Mouse (Mus musculus): ENCODE data around the gene 9130213A22Rik. TPM values are rescaled to one million over a fixed set of nuclear protein-coding genes. Genes with fewer than 3 reads are reported as not detected.

9130213A22Rik gene
- polyA plus RNA-seq, 1 experiment from 2014 or later = 0.27 TPM

DNA sequence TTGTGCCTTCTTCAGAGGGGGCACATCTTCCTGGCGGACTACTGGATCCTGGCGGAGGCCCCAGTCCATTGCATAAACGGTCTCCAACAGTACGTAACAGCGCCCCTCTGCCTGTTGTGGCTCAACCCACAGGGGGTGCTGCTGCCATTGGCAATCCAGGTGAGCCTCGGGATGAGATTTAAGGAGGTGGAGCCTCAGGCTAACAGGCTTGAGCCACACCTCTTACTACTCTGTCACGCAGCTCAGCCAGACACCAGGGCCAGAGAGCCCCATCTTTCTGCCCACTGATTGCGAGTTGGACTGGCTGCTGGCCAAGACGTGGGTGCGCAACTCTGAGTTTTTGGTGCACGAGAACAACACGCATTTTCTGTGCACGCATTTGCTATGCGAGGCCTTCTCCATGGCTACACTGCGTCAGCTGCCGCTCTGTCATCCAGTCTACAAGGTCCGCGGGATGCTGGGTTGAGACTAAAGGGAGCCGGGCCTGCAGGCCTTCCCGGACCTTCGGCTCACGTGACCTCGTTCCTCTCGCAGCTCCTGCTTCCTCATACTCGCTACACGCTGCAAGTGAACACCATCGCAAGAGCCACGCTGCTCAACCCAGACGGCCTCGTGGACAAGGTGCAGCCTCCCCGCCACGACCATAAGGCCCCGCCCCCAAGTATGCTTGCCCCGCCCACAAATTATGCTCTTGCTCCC lies 11.7 kb upstream of the 9130213A22Rik start:
- H3K9ac ChIP-seq = peak overlapping the region; percentile 46
- H3K9me3 ChIP-seq = no peaks in the 10 kb centered on the region
- no peaks in the 10 kb centered on the region for H3K36me3 ChIP-seq (replicated peaks)
- peak overlapping the region; percentile 42 for H3K27ac ChIP-seq
- peak; percentile 82 for ATAC-seq (replicated peaks)
- peak overlapping the region; percentile 40 for H3K4me3 ChIP-seq
- H3K4me2 ChIP-seq = peak overlapping the region; percentile 64
- no peaks in the 10 kb centered on the region; the same call in 1 of the 2 replicates for H3K27me3 ChIP-seq (replicated peaks)
- peaks cover 15% of the 10 kb centered on the region for H3K4me1 ChIP-seq
- WGBS = 1% methylated on average over 34 of the region's 34 CpGs

DNA sequence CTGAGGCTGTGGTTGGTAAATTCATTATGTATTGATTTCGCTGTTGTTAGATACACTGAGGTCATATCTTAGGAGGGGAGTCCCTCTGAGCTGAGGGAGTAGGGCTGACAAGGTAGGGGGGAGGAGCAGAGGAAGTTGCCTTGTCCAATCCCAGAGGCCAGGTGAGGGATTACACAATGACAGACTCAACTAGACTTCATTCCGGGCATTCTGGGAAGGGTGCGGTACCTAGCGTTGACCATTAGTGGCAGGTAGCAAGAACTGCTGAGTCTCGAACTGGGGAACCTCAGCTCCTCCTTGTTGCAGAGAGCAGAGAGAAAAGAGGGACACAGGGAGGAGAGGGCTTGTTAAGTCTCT lies 11.2 kb upstream of the 9130213A22Rik start:
- Histone ChIP-seq H3K27me3 (replicated peaks) (no peaks in the 10 kb centered on the region; the same call in 1 of the 2 replicates), H3K4me1 (peaks cover 15% of the 10 kb centered on the region), H3K36me3 (replicated peaks) (no peaks in the 10 kb centered on the region), H3K9me3 (no peaks in the 10 kb centered on the region), H3K27ac (peak overlapping the region; percentile 42), H3K9ac (no peak overlapping the region), H3K4me2 (peak overlapping the region; percentile 64), H3K4me3 (peak overlapping the region; percentile 40)
- peak; percentile 29 for ATAC-seq (replicated peaks)
- 16% methylated on average over 5 of the region's 5 CpGs for WGBS

DNA sequence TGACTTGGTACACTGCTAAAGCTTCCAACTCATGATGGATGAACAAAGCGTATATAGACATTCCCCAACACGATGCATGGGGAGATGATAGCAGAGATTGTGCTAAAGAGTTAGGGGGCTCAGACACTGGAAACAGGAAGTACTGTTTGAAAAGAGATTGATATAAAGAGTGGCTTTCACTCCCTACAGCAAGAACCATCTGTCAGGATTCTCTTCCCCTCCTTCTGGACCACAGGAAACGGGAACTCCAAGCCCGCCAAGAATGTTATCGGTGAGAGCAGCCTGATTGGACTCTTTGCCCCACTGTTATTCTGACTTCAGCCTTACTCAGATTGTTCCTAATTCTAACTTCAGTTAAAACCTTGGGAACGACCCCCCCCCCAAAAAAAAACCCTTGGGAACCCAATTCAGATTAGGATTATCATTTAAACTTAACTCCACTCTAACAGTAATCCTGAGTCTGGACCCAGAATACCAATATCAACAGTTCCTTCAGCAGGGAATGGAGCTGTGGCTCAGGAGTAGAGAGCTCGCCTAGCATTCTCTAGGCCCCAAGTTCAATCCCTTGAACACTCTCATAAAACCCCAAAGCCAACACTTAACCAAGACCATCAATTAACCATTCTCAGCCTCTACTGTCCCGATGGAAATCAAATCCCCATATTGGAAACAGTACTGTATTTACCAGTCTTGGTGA lies 6.2 kb upstream of the 9130213A22Rik start:
- Histone ChIP-seq H3K4me2 (no peak overlapping the region), H3K9ac (no peak overlapping the region), H3K27ac (no peak overlapping the region), H3K4me3 (no peak overlapping the region), H3K4me1 (peaks cover 13% of the 10 kb centered on the region), H3K9me3 (no peaks in the 10 kb centered on the region), H3K36me3 (replicated peaks) (no peaks in the 10 kb centered on the region), H3K27me3 (replicated peaks) (no peaks in the 10 kb centered on the region; the same call in 1 of the 2 replicates)
- no peak for ATAC-seq (replicated peaks)
- 76% methylated on average over 8 of the region's 8 CpGs for WGBS

DNA sequence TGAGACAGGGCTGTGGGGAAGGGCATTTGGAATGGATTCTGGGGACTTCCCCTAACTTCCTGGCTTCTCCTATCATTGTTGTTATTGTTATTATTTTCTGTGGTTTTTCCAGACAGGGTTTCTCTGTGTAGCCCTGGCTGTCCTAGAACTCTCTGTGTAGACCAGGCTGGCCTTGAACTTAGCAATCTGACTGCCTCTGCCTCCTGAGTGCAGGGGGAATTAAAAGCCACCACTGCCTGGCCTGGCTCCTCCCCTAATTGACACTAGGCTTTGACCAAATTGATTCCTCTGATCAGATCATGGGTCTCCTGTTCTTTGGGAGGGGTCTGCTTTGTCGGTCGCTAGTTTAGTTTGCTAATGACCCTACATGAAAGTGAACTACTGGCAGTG lies 4.3 kb upstream of the 9130213A22Rik start:
- 43% methylated on average over 2 of the region's 2 CpGs for WGBS
- Histone ChIP-seq H3K27me3 (replicated peaks) (no peaks in the 10 kb centered on the region), H3K27ac (peak overlapping the region; percentile 83; the same call in 1 of the 2 replicates), H3K4me1 (peaks cover 18% of the 10 kb centered on the region), H3K9me3 (no peaks in the 10 kb centered on the region), H3K4me2 (peak overlapping the region; percentile 72), H3K9ac (peak overlapping the region; percentile 58; the same call in 1 of the 2 replicates), H3K4me3 (peak overlapping the region; percentile 55), H3K36me3 (replicated peaks) (no peaks in the 10 kb centered on the region)
- ATAC-seq (replicated peaks) = no peak

DNA sequence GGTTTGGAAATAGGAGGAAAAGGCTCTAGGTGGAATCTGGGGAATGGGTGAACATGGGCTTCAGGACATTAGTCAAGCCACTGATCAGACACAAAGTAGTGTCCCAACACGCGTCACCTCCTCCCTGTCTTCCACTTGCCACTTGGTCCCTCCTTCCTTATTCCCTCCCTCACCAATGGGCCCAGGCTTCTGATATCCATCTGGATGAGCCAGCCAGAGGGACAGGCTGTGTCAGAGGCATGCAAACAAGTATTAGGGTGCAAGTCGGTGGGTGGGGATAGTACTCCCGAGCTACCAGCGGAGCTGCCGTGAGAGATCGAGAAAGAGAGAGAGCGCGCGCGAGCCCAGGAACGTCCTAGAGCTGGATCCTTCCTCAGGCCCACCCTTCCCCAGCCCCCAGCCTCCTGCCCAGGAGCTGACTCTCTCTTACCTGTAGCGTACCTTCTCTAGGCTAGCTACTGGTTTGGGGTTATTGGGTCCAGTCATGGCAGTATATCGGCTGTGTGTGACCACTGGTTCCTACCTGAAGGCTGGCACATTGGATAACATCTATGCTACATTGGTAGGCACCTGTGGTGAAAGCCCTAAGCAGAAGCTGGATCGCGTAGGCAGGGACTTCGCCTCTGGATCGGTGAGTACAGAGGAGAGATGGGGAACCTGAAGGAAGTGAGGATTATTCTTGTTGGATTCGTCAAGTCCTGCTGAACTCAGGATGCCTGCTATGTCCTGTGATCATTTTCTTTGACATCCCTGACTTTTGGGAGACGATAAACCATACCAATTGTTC lies 3.7 kb upstream of the 9130213A22Rik start:
- ATAC-seq (replicated peaks) = no peak
- Histone ChIP-seq H3K4me2 (peak overlapping the region; percentile 72), H3K27ac (peak overlapping the region; percentile 83), H3K9ac (peak overlapping the region; percentile 58), H3K4me1 (peaks cover 24% of the 10 kb centered on the region), H3K36me3 (replicated peaks) (no peaks in the 10 kb centered on the region), H3K9me3 (no peaks in the 10 kb centered on the region), H3K4me3 (peak overlapping the region; percentile 55), H3K27me3 (replicated peaks) (no peaks in the 10 kb centered on the region)
- 13% methylated on average over 20 of the region's 20 CpGs for WGBS

DNA sequence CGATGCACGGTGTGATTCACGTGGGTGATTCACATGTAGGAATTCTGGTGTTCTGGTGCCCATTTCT lies 3.3 kb upstream of the 9130213A22Rik start, which contains the start of gene Aloxe3:
TSS of gene Aloxe3 (plus strand) at position 45 of the 67 bp plus-strand sequence.
- Histone ChIP-seq H3K9me3 (no peaks in the 10 kb centered on the region), H3K4me2 (peak within 1 kb of the TSS; percentile 72), H3K4me1 (peaks cover 28% of the 10 kb centered on the region), H3K36me3 (replicated peaks) (no peaks in the 10 kb centered on the region), H3K27me3 (replicated peaks) (peaks cover 4% of the 10 kb centered on the region; the same call in 1 of the 2 replicates), H3K27ac (peak within 1 kb of the TSS; percentile 83), H3K9ac (peak within 1 kb of the TSS; percentile 58), H3K4me3 (peak within 1 kb of the TSS; percentile 55)
- ATAC-seq (replicated peaks) = no peak
- 4% methylated on average over 3 of the region's 3 CpGs for WGBS

DNA sequence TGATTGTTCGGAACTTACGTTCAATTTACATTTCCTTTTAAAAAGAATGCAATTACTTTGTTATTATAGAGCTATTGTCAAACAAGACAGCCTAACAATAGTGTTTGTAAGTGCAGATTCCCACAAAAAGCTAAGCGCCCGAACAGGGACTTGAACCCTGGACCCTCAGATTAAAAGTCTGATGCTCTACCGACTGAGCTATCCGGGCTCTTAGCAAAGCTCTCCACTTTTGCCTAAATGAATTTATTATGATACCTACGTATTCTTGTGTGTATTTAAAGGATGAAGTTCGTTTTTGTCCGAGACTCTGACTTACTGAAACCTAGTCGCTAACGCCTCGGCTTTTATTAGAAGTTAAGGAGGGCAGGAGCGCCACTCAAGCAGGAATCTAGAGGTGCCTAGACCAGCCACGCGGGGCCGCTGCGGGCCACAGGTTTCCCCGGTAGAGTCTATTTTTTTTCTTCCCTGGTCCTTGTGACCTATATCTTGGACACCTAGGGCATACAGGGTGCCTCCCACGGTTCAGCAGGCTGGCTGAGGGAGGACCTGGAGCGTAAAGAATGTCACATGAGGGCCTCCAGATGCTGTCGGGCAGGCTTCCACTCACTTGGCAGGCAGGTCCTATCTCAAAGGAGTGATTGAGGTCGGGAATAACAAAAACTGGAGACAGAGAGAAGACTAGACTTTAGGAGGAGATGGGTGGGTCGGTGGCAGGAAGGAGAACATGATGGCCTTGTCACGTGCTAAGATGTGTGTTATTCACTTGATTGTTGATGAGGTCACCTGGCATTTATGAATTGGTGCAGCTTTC lies 2.9 kb upstream of the 9130213A22Rik start:
- peak overlapping the region; percentile 83 for H3K27ac ChIP-seq
- H3K27me3 ChIP-seq (replicated peaks) = peaks cover 8% of the 10 kb centered on the region
- peak overlapping the region; percentile 58 for H3K9ac ChIP-seq
- peak; percentile 57 for ATAC-seq (replicated peaks)
- WGBS = under 1% methylated on average over 24 of the region's 24 CpGs
- no peaks in the 10 kb centered on the region for H3K9me3 ChIP-seq
- peak overlapping the region; percentile 72 for H3K4me2 ChIP-seq
- no peaks in the 10 kb centered on the region for H3K36me3 ChIP-seq (replicated peaks)
- H3K4me3 ChIP-seq = peak overlapping the region; percentile 55
- H3K4me1 ChIP-seq = peaks cover 32% of the 10 kb centered on the region

DNA sequence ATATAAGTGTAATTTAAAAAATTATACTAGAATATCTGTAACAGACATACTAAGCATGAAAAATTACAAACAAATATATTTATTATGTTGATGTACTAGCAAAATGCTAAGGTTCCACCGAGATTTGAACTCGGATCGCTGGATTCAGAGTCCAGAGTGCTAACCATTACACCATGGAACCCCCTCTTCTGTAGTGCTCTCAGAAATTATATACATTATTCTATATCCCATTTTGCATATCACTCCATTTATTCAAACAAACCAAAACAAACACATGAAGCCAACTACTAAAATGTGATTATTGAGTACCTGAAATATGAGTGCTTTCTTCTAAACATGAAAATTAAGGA lies 2.1 kb upstream of the 9130213A22Rik start:
- peaks cover 11% of the 10 kb centered on the region for H3K27me3 ChIP-seq (replicated peaks)
- no peaks in the 10 kb centered on the region for H3K36me3 ChIP-seq (replicated peaks)
- H3K4me3 ChIP-seq = peak overlapping the region; percentile 67; the same call in 1 of the 2 replicates
- H3K4me1 ChIP-seq = peaks cover 40% of the 10 kb centered on the region
- peak; percentile 62 for ATAC-seq (replicated peaks)
- no peaks in the 10 kb centered on the region for H3K9me3 ChIP-seq
- under 1% methylated on average over 3 of the region's 3 CpGs for WGBS
- H3K27ac ChIP-seq = peak overlapping the region; percentile 81; the same call in 1 of the 2 replicates
- peak overlapping the region; percentile 88; the same call in 1 of the 2 replicates for H3K4me2 ChIP-seq
- H3K9ac ChIP-seq = no peak overlapping the region

DNA sequence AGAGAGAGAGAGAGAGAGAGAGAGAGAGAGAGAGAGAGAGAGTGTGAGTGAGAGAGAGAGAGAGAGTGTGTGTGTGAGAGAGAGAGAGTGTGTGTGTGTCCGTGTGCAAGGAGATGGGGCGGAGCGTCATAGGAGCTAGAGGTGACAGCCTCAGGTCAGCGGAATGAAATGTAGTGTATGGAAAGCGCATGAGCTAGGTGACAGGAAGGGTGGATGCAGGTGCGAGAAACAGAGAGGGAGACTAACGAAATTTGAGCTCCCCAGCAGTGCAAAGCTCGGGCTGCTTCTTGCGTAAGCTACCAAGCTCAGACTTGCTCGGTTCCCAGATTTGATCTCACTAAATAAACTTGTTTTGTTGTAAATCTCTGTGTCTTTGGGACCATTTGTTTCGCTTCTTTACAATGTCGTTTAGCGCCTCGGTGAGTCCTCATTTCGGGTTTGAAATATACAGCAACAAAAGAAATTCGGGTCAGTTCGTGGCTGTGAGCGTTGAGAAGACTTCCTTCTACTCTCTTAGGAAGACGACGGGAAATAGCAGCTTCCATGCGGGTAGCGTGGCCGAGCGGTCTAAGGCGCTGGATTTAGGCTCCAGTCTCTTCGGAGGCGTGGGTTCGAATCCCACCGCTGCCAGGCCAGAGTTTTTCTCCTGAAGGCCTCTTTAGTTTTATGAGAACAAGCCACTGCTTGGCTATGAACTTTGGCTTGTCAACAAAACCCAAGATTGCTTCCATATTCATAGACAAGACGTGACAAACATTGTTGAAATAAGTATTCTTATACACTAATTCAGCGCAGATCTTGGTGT lies 1.5 kb upstream of the 9130213A22Rik start:
- Histone ChIP-seq H3K27ac (peak overlapping the region; percentile 81), H3K27me3 (replicated peaks) (peaks cover 11% of the 10 kb centered on the region), H3K4me2 (peak overlapping the region; percentile 88), H3K36me3 (replicated peaks) (no peaks in the 10 kb centered on the region), H3K9ac (peak overlapping the region; percentile 50), H3K9me3 (no peaks in the 10 kb centered on the region), H3K4me3 (peak overlapping the region; percentile 67), H3K4me1 (peaks cover 46% of the 10 kb centered on the region)
- peak; percentile 72 for ATAC-seq (replicated peaks)
- WGBS = under 1% methylated on average over 31 of the region's 31 CpGs

DNA sequence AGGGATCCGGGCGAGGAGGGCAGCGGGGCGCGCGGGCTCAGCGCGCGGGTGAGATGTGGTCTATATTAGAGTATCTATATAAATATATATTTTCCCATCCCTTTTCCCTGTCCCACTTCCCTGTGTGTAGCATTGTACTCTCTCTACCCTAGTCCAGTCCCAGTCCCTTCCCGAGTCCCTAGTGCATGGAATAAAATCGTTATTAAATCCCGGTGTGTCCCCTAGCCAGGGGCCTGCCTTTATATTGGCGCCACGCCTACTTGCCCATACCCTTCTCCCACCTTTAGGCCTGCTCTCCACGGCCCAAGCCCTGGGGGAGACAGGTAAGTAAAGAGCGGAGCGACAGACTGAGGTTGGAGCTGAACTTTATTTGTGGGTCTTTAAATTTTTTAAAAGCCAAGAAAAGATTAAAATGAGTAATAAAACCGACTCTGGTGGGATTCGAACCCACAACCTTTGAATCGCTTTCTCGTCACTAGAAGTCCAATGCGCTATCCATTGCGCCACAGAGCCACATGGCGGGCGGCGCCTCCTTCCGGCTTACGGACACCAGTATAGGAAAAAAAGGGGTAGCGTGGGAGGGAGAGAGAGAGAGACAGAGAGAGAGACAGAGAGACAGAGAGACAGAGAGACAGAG lies 785 bp upstream of the 9130213A22Rik start:
- peaks cover 50% of the 10 kb centered on the region for H3K4me1 ChIP-seq
- H3K36me3 ChIP-seq (replicated peaks) = no peaks in the 10 kb centered on the region
- H3K27me3 ChIP-seq (replicated peaks) = peaks cover 11% of the 10 kb centered on the region
- peak overlapping the region; percentile 67 for H3K4me3 ChIP-seq
- under 1% methylated on average over 29 of the region's 29 CpGs for WGBS
- H3K27ac ChIP-seq = peak overlapping the region; percentile 81
- H3K4me2 ChIP-seq = peak overlapping the region; percentile 88
- peak overlapping the region; percentile 60 for H3K9ac ChIP-seq
- ATAC-seq (replicated peaks) = peak; percentile 6
- H3K9me3 ChIP-seq = no peaks in the 10 kb centered on the region
